Mouse (Mus musculus) monocyte, adult 2 months (primary cell): ENCODE data around the gene Tmem151a.

Experiments
- DNase-seq, 2 experiments: peaks; one replicate each; pipeline ENCODE4 v3.0.0; 2022; ENCODE audit warnings: low spot score in 2 of 2, low read depth in 1 of 2

The Tmem151a gene

DNA sequence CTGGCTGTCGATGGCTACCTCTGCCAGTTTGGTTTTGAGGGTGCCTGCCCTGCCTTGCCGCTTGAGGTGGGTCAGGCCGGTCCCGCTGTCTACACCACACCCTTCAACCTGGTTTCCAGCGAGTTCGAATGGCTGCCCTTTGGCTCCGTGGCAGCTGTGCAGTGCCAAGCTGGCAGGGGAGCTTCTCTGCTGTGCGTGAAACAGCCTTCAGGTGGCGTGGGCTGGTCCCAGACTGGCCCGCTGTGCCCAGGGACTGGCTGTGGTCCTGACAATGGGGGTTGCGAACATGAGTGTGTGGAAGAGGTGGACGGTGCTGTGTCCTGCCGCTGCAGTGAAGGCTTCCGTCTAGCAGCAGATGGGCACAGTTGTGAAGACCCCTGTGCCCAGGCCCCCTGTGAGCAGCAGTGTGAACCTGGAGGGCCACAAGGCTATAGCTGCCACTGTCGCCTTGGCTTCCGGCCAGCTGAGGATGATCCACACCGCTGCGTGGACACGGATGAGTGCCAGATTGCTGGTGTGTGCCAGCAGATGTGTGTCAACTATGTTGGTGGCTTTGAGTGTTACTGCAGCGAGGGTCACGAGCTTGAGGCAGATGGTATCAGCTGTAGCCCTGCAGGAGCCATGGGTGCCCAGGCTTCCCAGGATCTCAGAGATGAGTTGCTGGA is 16.6 kb downstream of the Tmem151a start:
- no peak for DNase-seq

DNA sequence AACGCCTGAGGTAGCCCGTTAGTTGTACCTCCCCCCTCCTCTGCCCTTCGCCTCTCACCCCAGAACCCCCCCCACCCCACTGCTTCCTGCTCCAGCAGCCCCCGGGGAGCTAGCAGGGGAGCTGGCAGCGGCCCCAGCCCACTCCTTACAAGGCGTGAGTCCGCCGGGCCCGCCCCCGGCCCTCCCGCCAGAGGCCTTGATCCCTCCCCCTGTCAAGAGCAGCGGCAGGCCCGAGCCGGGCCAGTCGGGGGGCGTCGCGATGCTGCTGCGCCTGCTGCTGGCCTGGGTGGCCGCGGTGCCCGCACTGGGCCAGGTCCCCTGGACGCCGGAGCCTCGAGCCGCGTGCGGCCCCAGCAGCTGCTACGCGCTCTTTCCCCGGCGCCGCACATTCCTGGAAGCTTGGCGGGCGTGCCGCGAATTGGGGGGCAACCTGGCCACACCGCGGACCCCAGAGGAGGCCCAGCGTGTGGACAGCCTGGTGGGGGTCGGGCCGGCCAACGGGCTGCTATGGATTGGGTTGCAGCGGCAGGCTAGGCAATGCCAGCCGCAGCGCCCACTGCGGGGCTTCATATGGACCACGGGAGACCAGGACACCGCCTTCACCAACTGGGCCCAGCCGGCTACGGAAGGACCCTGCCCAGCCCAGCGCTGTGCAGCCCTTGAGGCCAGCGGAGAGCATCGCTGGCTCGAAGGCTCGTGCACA is 17.3 kb downstream of the Tmem151a start, which contains the start of gene Cd248:
Cd248 (plus strand) TSS at position 212 of the 703 bp plus-strand sequence.
- no peak for DNase-seq

GRCm38 (mm10) chr19:5067040-5067799 is 18.1 kb downstream of the Tmem151a start:
- no peak for DNase-seq

- DNase-seq, result no peak
Observed at GRCm38 (mm10) chr19:5065104-5065503, 20.2 kb downstream of the Tmem151a start.

DNA sequence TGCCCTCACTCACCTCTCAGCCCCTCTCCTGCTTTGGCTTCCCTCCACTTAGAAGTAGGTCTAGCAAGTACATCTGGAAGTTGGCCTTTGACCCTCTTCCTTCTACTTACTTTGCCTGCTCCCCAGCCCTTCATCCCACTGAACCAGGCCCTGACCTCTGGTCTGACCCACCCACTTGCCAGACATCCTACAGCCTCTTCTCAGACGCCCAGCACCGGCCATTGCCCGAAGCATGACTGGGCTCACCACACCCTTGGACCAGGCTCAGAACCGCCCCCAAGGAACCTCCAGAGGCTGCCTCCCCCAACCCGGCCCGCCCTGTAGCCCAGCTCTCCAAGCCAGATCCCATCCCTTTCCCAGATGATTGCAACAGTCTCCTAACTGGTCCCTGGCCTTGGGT is 22.9 kb downstream of the Tmem151a start:
- no peak for DNase-seq

DNA sequence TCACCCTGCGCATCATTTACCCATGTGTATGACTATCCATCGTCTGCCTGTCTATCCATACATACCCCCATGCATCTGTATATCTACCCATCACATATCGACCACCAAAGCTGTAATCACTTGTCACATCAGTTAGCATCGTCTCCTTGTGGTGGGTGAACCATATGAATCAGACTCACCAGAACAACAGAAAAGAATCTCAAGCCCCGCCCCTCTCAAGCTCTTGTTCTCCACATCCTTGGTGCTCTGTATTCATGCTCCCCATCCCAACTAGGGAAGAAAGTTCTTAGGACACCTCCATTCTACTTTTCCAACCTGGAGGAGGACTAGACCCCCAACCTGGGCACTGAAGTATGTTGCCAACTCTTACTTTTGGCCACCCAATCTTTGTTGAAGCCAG is 23.3 kb downstream of the Tmem151a start:
- DNase-seq, result no peak

DNA sequence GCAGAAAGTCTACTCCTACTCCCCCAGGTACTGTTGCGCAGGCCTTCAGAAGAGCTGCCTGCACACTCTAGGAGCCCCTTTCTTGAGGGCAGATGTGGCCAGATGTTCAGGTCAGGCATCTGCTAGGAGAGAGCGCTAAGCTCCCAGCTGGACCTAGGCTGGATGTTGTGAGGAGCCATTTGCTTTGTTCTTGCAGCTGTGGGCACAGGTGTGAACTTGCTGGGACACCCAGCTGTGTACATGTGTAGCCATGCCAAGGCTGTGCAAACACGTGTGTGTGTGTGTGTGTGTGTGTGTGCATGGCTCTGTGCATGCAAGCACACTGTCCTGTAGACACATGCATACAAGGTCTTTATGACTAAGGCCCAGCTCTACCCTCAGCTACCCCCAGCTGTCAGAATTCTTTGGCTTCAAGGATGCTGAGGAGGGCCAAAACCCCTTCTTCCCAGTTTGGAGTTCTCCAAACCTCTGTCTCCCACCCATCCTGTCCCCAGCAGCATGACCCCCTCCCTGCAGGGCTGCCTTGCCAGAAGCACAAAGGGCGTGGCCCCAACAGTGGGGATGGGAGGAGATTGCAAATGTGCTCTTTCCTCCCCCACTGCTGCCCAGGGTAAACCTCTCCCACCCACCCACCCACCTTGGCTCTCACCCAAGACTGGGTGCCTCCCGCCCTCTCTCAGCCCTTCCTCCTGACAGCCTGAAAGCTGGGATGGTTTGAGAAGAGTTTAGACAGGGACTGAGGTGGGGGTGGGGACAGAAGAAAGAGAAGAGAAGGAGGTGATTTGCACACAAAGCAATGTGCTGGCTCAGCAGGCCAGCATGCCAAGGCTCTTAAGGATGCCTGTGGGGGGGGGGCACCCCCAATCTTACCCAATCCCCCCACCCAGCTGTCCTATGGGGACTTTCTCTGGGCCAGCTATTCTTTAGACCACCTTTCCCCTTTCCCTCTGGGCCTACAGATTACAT is 24.7 kb downstream of the Tmem151a start:
- no peak for DNase-seq

DNA sequence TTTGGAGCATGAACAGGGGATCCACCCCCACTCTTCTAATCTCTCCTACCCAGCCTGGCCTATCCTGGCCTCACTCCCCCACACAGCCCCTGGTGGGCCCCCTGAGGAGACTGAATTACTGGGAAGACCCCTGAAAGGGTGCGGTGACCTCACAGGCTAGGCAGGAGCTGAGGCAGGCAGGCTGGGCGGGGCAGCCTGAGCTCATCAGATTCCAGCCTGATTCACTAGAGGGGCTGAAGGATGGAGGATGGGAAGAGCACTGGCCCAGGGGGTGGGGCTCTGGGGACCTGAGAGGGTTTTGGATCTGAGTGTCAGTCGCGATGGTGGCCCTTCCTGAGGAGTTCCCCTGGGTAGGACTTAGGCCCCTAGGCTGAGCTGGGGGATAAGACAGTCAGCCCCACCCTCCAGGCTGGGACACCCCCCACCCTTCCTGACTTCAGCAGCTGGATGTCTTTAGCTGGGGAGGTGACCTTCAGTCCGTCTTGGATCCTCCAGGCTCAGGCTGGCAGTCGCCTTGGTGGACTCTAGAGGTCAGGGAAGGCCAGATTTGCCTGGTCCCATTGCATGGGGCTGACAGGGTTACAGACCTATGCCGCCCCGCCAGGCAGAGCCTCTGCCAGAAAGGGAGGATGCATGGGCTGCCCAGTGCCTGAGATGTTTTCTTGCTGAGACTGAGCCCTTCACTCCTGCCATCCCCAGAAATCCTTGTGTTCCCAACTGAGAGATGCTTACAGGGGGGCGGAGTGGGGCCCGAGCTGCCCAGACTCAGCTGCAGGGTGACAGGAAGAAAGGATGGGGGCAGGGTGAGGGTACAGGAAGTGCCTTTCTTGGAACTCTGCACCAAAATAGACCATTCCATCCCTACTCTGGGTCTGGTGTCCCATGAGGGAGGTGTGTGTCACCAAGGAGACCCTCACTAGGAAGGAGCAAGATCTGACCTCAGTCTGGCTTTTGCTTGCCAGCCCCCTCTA is 26.2 kb downstream of the Tmem151a start:
- DNase-seq, result no peak

DNA sequence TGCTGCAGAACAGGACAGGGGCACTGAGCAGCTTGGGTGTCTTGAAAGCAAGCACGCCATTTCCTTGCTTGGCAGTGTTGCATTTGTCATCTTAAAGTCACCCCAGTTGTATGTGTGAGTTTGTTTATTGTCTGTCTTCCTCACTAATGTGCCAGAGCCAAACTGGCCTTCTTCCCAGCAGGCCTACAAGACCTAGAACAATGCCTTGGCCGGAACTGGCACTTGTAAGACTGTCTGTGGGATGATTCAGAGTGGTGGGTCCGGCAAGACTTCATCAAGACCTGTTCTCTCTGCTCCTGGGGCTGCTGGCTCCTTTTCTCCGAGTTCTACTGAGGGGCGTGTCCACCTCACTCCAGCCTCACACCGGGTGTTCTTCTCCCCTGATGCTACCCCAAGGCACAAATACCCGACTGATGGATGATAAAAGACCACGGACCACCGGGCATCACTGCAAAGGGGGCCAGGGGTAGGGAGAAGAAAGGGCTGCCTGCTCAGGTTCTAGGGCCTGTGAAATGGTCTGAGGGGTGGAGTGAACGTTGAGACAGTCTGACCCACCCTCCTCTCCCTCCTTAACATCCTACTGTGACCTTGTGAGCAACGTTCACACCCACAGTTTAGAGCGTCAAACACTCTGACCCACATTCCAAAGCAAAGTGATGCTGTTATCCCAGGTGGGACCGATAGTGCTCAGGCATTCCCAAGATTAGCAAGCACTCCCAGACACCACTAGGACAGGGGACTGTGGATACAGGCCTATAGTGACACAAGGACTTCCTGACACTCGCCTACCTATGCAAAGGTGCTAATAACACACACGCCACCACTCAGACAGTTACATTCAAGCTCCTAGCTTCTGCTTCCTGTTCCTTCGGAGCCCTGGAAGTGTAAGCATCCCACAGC is 27.2 kb downstream of the Tmem151a start:
- no peak for DNase-seq

DNA sequence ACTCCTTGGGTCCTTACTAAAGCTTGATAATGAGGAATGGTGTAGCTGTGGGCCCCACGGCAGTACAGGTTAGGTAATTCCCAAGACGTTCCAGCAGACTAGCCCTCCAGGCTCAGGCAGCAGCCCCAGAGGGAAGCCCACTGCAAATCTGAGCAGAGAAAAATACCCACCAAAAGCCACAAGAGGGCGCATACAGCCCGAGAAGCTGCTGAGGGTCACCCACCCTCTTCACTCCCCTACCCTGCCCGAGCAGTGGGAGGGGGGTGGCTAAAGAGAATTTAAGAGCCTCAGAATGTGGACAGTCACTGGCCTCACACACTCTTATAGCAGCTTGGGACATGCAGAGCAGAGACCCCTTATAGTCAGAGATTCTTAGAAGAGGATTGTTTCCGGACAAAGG is 29.1 kb downstream of the Tmem151a start:
- no peak for DNase-seq

DNA sequence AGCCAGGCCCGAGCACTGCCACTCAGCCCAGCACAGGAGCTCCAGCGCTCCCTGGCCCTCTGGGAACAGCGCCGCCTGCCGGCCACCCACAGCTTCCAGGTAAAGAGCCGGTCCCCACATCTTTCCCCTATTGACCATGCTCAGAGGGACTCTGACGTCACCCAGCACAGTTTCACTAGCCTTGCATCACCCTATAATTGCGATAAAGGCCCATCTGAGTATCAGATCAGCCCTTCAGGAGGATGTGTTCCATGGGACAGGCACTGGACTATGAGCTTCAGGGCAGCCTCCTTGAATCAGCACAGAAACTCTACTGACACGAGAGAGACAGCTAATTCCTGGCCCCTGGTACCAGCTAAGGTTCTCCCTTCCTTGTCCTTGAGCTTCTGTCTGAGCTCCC is 31.4 kb downstream of the Tmem151a start:
- no peak for DNase-seq

DNA sequence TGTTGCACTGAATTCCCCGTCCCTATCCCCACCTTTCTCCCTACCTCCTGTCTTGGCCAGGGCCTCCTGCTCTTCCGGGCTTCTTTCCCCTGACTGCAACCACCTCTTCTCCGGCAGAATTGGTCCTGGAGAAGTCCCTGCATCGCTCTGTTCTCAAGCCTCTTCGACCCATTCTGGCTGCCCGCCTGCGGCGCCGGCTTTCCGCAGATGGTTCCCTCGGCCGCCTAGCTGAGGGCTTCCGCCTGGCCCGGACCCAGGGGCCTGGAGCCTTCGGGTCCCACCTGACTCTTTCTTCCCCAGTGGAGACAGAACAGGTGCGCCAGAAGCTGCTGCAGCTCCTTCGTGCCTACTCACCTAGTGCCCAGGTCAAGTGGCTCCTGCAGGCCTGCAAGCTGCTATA is 32.5 kb downstream of the Tmem151a start:
- DNase-seq, result no peak

DNA sequence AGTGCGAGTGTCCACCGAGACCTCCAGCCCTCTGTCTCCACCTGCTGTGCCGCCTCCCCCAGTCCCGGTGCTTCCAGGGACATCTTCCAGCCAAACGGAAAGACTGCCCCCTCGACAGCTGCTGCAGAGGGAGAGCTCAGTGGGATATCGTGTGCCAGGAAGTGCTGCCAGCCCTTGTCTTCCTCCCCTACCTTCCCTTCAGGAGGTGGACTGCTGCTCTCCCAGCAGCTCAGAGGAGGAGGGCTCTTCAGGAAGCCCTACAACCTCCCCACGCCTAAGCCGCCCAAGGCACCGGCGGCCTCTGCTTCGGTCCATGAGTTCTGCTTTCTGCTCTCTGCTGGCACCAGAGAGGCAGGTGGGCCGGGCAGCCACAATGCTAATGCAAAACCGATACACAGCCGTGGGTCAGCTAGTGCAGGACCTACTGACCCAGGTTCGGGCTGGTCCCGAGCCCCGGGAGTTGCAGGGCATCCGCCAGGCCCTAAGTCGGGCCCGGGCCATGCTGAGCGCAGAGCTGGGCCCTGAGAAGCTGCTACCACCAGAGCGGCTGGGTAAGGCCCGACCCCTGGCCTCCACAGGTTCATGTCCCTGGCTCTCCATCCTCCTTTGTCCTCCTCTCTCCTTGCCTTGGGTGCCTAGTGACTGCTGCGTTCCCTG is 33.0 kb downstream of the Tmem151a start:
- DNase-seq, result no peak

- no peak for DNase-seq
Observed at GRCm38 (mm10) chr19:5051515-5051914, 33.8 kb downstream of the Tmem151a start.

- DNase-seq, result no peak
Observed at GRCm38 (mm10) chr19:5051031-5051430, 34.3 kb downstream of the Tmem151a start.

DNA sequence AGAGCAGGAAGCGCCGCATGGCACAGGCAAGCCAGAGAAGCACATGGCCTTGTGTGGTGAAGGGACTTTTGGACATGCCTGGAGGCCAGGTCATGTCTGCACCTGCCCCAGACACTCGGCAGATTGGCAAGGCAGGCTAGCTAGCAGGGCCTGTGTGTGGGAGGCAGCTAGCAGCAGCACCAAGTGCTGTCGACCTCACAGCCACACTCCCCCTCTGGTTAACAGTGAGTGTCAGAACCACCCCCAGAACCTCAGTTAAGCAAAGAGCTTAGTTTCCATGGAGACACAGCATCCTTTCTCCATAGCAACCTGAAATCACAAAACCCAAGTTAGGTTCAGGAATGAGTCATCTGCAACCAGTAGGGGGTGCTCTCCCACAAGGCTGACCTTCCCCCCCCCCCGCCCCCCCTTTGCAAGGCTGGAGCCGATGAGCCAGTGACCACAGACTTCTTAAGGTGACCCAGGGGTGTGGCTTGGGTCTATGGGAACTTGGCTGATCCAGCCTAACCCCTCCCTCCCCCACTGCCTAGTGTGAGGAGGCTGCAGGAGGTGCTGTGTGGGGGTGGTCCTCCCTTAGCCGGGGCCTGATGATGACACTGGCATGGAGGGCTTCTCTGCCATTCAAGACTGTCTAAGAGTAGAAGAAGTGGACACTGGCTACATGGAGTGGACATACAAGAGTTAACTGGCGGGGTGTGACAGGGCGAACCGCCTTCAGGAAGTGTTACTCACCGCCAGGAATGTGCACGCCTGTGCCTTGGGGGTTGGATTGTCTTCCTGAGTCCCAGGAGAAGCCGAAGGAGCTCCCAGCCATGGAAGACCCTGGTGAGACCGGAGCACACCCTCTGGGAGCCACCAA is 35.1 kb downstream of the Tmem151a start, which contains the start of gene Rin1:
Rin1 (plus strand) TSS at position 435 of the 859 bp plus-strand sequence.
- no peak for DNase-seq

DNA sequence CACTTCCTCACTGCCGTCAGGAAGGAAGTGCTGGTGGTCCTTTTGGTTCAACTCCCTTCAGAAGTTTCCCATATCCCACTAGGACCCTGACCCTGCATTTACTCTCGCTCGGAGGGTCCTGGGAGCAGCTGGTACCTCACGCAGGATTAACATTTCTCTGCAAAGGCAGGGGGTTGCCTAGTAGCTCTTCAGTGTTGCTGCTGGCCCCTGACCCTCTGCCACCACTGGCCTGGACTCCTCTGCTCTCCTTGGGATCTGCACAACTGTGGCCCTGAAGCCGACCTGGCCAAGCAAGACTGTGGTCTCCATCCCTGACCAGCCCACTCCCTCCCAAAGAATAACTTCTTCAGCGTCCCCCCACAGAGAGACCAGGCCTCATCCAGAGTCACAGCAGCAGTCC is 36.0 kb downstream of the Tmem151a start:
- DNase-seq, result no peak
